Mouse (Mus musculus) kidney, adult 11 months (tissue): ENCODE data around the gene Mrps5.
"Not testable (repeated sequence)": the region's sequence is repeated elsewhere in the genome, so short reads cannot be mapped to it uniquely, and the experiment has no call there.

Experiments used
- DNase-seq: peaks from one replicate; pipeline ENCODE4 v3.0.0; 2022

Mrps5 gene

DNA sequence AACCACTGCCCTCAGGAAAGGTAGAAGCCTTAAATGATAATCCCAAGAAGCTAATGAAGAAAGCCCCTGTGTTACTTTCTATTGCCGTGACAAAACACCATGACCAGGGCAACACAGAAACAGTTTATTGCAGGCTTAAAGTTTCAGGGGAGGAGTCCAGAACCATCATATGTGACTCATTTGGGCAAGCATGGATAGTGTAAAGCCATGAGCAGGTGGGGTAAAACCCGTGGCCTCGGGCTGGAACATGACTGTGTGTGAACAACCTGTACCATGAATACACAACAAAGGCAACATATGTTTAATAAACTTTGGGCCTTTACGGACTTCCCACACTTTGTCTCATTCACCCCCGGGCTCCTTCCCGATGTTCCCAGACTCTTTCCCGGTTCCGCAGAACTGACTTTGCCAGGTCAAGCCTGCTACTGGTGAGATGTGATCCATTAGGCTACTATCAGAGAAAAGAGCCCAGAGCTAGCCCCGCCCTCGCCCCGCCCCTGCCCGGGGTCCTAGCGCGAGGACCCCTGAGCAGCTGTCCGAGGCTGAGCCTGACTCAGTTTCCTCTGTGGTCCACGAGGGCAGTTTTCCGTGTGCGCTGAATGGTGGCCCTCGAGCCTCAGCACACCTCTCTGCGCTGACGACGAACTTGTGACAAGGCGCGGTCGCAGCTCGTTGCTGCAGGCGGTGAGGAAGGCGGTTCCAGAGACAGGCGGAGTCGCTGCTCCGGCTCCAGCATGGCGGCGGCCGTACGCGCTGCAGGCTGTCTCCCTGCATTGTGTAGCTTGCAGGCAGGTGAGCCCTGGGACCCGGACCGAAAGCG lies at the start of gene Mrps5, which contains the start of gene Zfp661:
Mrps5 (plus strand) TSS at position 529 of the 820 bp plus-strand sequence.
Zfp661 (minus strand) TSS at position 401 of the 820 bp plus-strand sequence.
- peak; percentile 82 for DNase-seq

GRCm38 (mm10) chr2:127537548-127537947 lies 49.5 kb upstream of the Mrps5 start:
- no peak for DNase-seq

- no peak for DNase-seq
Observed at GRCm38 (mm10) chr2:127539494-127539893, 47.5 kb upstream of the Mrps5 start.

GRCm38 (mm10) chr2:127541185-127541584 lies 45.8 kb upstream of the Mrps5 start, which contains the start of gene Prom2:
Prom2 (minus strand) TSS chr2:127541467.
- peak; percentile 68 for DNase-seq

DNA sequence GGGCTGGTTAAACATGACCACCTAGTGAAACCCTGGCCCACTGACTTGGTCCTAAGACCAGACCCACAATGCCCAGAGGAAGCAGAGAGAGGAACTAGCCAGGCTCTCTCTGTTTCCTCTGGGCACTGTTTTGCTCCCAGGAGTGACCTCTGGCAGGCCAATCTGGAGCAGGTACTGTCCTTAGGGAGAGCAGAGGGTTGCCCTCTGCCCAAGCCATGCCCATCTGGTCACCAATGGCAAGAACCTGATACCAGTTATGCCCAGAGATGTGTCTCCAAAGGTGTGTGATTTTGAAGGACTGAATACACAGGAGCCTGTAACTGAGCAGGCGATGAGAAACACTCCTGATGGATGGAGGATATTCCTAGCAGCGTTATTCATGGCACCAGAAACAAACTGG lies 45.3 kb upstream of the Mrps5 start:
- DNase-seq: no peak

DNA sequence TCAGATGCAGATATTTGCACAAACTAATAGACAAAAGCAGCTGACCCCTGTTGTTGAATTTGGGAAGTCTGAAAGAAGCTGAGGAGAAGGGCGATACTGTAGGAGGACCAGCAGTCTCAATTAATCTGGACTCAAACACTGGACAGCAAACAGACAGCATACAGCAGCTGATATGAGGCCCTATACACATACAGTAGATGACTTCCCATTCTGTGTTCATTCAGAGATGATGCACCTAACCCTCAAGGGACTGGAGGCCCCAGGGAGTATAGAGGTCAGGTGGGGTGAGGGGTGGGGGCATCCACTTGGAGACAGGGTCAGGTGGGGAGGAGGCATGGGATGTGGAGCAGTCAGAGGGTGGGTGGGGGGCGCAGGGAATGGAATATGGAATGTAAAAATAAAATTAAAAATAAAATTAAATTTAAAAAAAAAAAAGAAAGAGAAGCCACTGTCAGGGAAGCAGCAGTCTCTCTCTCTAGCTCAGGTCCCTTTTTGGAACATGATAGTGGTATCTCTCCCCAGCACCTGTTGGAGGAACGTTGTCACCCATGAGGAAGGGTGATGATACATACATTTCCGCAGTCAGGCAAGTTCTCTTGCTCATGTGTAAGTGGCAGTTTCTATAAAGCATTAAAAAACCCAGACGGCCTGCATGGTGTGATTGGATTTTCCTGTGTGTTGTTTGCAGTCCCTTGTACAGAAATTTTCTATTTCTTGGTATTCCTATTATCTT lies 38.5 kb upstream of the Mrps5 start:
- DNase-seq: no peak

DNA sequence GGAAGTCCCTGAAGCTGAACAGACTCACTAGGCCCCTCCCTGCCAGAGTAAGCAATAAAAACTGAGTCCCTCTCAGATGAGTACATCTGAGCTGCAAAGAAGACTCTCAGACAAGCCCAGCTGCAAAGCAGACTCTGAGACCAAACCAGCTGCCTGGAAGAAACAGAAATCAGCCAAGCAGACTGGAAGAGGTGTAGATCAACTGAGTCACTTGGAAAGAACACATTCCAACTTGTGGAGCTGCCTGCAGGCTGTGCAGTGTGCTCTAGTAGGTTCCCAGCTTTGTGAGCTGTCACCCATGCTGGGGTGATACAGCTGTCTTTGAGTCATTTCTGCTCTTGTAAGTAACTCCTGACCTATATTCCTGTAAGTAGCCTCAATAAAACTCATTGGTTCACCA lies 37.3 kb upstream of the Mrps5 start:
- no peak for DNase-seq

DNA sequence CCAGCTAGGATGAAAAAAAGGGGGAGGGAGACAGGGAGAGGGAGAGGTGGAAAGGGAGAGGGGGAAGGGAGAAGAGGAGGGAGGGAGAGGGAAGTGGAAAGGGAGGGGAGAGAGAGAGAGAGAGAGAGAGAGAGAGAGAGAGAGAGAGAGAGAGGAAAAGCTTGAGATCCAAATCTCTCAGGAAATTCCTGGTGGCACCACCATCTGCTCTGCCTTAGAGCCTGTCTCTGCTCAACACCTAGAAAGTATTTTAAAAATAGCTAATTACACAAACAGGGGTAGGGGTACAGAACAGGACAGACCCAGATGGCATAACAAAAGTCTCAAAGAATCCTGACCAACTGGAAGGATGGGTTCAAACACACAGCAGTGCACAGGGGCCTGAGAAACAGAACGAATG lies 36.6 kb upstream of the Mrps5 start:
- no peak for DNase-seq

GRCm38 (mm10) chr2:127551078-127551477 lies 35.9 kb upstream of the Mrps5 start:
- DNase-seq: no peak

DNA sequence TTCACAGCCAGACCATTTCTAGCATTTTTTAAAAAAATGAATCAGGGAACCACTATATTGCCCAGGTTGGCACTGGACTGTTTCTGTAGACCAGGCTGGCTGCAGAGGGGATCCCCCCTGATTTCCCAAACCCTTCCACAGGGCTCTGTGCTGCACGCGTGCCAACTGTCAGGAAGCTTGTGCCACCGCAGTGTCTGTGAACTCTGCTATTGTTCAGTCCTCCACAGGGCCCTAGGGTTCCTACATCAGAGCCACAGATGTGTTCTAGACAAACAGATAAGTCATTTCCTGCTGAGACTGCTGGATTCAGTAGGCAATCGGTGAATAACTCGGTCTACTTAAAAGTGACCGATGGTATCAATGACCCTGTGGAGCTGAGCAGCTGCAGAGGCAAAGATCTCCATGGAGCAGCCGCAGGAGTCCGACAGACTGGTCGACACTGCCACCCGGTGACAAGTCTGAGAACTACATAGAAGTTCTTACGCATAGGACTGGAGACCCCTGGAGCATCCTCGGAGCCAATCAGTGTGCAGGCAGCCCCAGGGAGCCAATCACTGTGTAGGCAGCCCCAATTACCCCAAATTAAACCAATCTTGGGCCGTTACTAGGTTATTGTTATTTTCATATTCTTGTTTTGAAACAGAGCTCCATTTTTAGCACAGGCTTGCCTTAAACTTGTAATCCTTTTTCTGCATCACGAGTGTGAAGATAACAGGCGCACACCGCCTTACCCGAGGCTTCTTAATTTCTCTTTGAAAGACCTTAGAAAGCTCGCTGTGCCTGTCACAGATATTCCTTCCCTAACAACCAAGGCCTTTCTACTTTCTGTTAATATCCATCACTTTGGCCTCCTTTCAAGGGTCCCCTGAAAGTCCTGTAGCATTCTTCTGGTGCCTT lies 27.7 kb upstream of the Mrps5 start:
- peak; percentile 69 for DNase-seq

- DNase-seq: no peak
Observed at GRCm38 (mm10) chr2:127573322-127573721, 13.7 kb upstream of the Mrps5 start.

DNA sequence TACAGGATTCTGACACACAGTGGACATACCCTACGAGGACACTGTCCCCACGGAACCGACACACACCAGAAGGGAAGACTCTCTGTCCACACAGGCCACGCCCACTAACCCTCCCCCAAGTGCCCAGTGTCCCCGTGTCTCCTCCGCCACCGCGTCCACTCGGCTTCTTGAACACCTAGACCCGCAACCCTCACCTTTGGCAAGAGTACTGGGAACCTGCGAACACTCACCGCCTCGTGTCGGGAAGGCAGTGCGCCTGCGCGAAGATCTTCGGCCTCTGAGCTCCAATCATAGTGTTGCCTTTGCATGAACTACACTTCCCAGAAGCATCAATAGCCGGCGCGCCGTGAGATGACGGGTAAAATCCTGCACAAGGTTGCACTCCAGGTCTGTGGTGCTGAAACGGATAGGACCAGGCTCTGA lies 2.6 kb upstream of the Mrps5 start:
- DNase-seq: peak; percentile 97

- no peak for DNase-seq
Observed at GRCm38 (mm10) chr2:127587514-127587844, 457 bp downstream of the Mrps5 start.

DNA sequence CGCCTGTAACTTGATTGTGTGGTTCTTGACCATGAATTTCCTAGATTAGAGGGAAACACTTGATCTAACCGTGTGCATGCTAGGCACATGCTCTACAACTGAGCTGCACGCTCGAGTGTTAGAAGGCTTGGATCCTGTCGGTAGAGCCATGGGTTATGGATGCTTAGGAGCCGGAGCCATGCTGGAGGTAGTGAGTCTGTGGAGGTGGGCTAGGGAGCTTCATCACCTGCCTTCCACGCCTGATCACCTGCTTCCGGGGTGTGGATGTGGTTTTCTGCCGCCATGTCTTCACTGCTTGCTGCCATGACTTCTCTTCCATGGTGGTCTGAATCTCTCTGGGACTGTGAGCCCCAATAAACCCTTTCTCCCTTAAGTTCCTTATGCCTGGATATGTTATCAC lies 1.9 kb downstream of the Mrps5 start:
- DNase-seq: no peak

DNA sequence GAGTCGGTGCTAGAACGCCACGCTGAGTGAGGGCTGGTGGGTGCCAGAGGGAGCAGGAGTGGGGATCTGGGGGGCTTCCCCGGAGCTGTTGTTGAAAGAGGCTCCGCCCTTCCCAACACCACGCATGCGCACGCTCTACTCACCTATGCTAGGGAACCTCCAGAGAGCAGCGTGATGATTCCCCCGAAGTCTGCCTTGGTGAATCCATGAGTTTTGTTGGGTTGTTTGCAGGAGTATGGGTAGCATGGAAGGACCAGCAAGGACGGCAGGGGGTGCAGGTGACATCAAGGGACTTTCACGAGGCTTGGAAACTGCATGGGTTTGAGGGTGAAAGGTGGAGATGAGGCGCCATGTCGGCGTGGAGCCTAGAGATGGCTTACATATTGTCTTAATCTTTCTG lies 3.2 kb downstream of the Mrps5 start:
- no peak for DNase-seq

DNA sequence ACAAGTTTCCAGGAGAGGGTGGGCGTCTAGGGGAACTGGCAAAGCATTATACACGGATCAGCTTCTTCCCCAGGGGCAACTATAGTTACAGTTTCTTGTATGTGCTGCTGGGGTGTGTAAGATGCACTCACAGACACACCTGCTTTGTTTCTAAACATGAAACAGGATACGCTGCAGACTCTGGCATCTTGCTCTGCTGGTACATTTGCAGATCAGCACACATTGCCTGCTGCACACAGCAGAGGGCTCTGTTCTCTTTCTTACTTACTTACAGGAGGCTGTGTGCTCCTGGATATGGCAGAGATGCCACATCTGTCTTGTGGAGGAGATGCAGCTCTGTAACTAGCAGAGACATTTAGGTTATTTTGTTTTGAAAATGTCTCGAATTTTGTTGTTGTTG lies 3.8 kb downstream of the Mrps5 start:
- no peak for DNase-seq

GRCm38 (mm10) chr2:127603383-127603782 lies 16.4 kb downstream of the Mrps5 start:
- DNase-seq: not testable (repeated sequence)

GRCm38 (mm10) chr2:127605203-127605602 lies 18.2 kb downstream of the Mrps5 start:
- no peak for DNase-seq

- no peak for DNase-seq
Observed at GRCm38 (mm10) chr2:127608234-127608633, 21.2 kb downstream of the Mrps5 start.

GRCm38 (mm10) chr2:127608986-127609385 lies 22.0 kb downstream of the Mrps5 start:
- no peak for DNase-seq

DNA sequence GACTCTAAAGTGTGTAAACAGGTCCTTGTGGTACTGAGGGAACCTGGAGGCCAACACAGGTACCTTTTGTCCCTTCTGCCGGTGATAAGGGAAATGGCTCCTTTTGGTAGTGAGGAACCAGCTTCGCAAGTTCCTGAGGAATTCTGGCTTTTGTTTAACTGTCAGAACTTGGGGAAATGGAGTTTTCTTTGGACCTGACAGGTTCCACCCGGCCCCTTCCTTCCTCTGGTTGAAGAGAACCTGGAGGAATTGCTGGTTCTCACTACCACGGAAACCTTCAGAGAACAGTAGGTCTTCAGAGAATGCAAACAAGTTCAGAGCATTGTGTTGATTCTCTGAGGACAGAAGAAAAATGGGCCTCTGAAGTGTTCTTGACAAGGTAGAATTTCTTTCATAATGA lies 24.4 kb downstream of the Mrps5 start:
- DNase-seq: no peak

DNA sequence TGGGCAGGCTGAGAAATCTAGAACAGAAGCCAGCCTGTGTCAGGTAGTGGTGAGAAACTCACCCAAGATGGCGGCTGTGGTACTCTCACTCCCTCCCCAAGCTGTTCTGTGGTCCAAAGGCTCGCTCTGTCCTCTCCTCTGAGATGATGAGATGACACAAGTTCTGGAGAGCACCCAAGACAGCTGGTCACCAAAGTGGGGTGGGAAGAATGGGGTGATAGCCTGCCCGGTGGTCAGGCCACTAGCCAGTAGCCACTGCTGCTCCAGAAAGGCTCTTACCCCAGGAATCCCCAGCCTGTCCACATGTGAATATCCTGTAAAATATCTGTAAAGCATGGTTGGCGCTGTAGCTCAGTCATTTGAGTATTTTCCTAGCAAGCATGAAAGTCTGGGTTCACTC lies 25.3 kb downstream of the Mrps5 start:
- no peak for DNase-seq

DNA sequence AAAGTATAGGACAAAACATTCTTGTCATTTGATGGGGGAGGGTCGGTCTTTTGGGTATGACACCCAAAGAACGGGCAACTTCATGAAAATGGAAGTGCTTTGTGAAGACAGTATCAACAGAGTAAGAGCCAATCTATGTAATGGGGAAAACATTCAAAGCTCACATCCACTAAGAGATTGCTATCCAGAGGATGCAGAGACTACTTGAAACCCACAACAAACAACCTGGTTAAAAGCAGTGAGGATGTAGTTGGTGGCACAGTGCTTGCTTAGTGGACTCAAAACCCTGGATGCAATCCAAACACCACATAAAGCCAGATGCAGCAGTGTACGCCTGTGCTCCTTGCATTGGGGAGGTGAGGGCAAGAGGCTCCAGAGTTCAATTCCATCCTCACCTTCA lies 32.3 kb downstream of the Mrps5 start:
- DNase-seq: no peak
